8 mouse cellular contexts compared by ENCODE assay signal in the genomic region with DNA sequence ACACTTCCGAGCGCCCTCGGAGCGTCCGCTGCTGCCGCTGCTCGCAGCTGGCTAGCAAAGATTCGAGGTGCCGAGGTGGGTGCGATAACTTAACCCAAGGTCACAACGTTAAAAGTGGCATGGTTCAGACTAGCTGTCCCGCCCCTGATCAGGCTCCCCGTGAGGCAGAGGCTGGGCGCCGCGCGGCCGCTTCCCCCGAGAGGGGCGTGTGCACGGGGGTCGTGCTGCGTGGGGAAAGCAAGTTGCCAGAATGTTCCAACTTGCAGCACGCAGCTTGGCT. TPM values are rescaled to one million over a fixed set of nuclear protein-coding genes. Genes with fewer than 3 reads are reported as not detected.
A peak's percentile ranks its signal among the peaks of the same experiment; 100 is the strongest.
DNase-seq lines count a peak whose midpoint lies in the region; ATAC-seq and TF ChIP-seq lines count a peak whose summit lies in the region.

No protein-coding gene starts in this region.

- TF ChIP-seq POLR2A in cerebellum, adult 2 months (IDR thresholded peaks at IDR 0.05; ENCODE audit: borderline replicate concordance, insufficient read depth, low read length) = no peak
- no peak for TF ChIP-seq POLR2A in testis, adult 2 months (IDR thresholded peaks at IDR 0.05; ENCODE audit: control insufficient read depth, low read depth, low read length)

- no peaks in the 10 kb centered on the region for H3K36me3 ChIP-seq in liver, embryonic 12.5 days
- no peaks in the 10 kb centered on the region for H3K36me3 ChIP-seq in testis, adult 2 months (ENCODE audit: control insufficient read depth, insufficient read depth, low read length)

- 4% methylated on average over 23 of the region's 24 CpGs for WGBS in cerebellum, adult 2 months
- 13% methylated on average over 24 of the region's 24 CpGs for WGBS in liver, embryonic 12.5 days (ENCODE audit: insufficient replicate concordance)

- no peak overlapping the region for H3K27ac ChIP-seq in cerebellum, adult 2 months (ENCODE audit: insufficient read depth, low read length)
- H3K27ac ChIP-seq in liver, embryonic 12.5 days = no peak overlapping the region
- peak overlapping the region; percentile 82 for H3K27ac ChIP-seq in testis, adult 2 months (ENCODE audit: control insufficient read depth, insufficient read depth, low read depth, low read length)

- peak overlapping the region; percentile 63 for H3K4me3 ChIP-seq in cerebellum, adult 2 months (replicated peaks; ENCODE audit: insufficient read depth, low read depth, low read length)
- peak overlapping the region; percentile 54 for H3K4me3 ChIP-seq in liver, embryonic 12.5 days
- H3K4me3 ChIP-seq in testis, adult 2 months (ENCODE audit: control insufficient read depth, low read depth, low read length) = peak overlapping the region; percentile 54

- DNase-seq in cerebellum, adult 2 months = peak; percentile 0 to 27
- no peak for DNase-seq in cerebellum, adult 11 months
- DNase-seq in ovary, postnatal 36 days (ENCODE audit: low spot score) = peak; percentile 17
- no peak for DNase-seq in ovary, postnatal 14 days (ENCODE audit: low spot score)
- DNase-seq in urinary bladder, postnatal 4 days (ENCODE audit: low spot score in 2 of 2) = no peak
- DNase-seq in left cerebral cortex, postnatal 10 days (ENCODE audit: extremely low spot score in 1 of 2, low spot score in 2 of 2) = no peak

- intact Hi-C loops in left cerebral cortex, postnatal 10 days (cut with DNase I) = no loop called here

- no peak for ATAC-seq in liver, embryonic 12.5 days

- H3K9ac ChIP-seq in liver, embryonic 12.5 days = peak overlapping the region; percentile 52; the same call in 1 of the 2 replicates

- no peak for TF ChIP-seq CTCF in cerebellum, adult 2 months (IDR thresholded peaks at IDR 0.05; ENCODE audit: borderline replicate concordance, insufficient read depth, low read depth, low read length)
- no peak for TF ChIP-seq CTCF in testis, adult 2 months (IDR thresholded peaks at IDR 0.05; ENCODE audit: control insufficient read depth, insufficient read depth, insufficient replicate concordance, low read depth, low read length)

- no peaks in the 10 kb centered on the region for H3K4me1 ChIP-seq in cerebellum, adult 2 months (ENCODE audit: control insufficient read depth, insufficient read depth, low read length)
- H3K4me1 ChIP-seq in liver, embryonic 12.5 days = no peaks in the 10 kb centered on the region; the same call in 1 of the 2 replicates
- peaks cover 7% of the 10 kb centered on the region for H3K4me1 ChIP-seq in testis, adult 2 months (ENCODE audit: control insufficient read depth, insufficient read depth, low read length)

- H3K9me3 ChIP-seq in liver, embryonic 12.5 days (replicated peaks) = 0 out of 2 replicates have a peak, but pooled peaks cover 5% of the 10 kb centered on the region

- H3K4me2 ChIP-seq in liver, embryonic 12.5 days = peak overlapping the region; percentile 72

- no peaks in the 10 kb centered on the region for H3K27me3 ChIP-seq in cerebellum, adult 2 months (ENCODE audit: control insufficient read depth, insufficient read depth, low read length)
- peaks cover 91% of the 10 kb centered on the region for H3K27me3 ChIP-seq in liver, embryonic 12.5 days (replicated peaks)
- H3K27me3 ChIP-seq in testis, adult 2 months (ENCODE audit: control insufficient read depth, insufficient read depth, low read length) = no peaks in the 10 kb centered on the region

RNA-seq across cellular contexts. Expression of a gene that starts 1.1 kb away (rescaled TPM):
- 11.4 and 13.2 TPM in 2 replicates for polyA plus RNA-seq in cerebellum, adult 2 months (2012; rRNA removed)
- polyA plus RNA-seq in liver, embryonic 12.5 days (2016; fragmentation: Nextera tagmentation; extraction: Ambion mirVana) = 76.3 and 81.3 TPM in 2 replicates
- polyA plus RNA-seq in testis, adult 2 months (2012; rRNA removed) = 85.8 and 92.9 TPM in 2 replicates
- 1 to 10 TPM; 3.6 to 3.7 TPM for total RNA-seq in left cerebral cortex, postnatal 10 days (2021)

Comparison
In these comparisons a context has a peak if more than half of its experiments do, and no peak if none do; other contexts are left out.
1. DNase-seq: peak in cerebellum, adult 2 months (2 of 2) and ovary, postnatal 36 days (single experiment); none in cerebellum, adult 11 months (single experiment), ovary, postnatal 14 days (single experiment), urinary bladder, postnatal 4 days (0 of 2) and left cerebral cortex, postnatal 10 days (0 of 2).
2. Peak in every context shown above with its lines, with median percentiles within 50 percentile points of each other: H3K4me3 ChIP-seq.